Mouse (Mus musculus) layer of hippocampus, postnatal 36 days (tissue): ENCODE results near the gene Scyl2. TPM values are rescaled to one million over a fixed set of nuclear protein-coding genes. Genes with fewer than 3 reads are reported as not detected.
"Not testable (repeated sequence)": the region's sequence is repeated elsewhere in the genome, so short reads cannot be mapped to it uniquely, and the experiment has no call there.

Experiments used
- DNase-seq, 2 experiments: peaks; one replicate each; pipeline ENCODE4 v3.0.0; 2022
- total RNA-seq, 2 experiments: library from RNA; stranded (reverse); gene quantifications; 2 replicates each; pipeline ENCODE4 v1.2.3; 2021

Gene Scyl2
- total RNA-seq, 2 experiments from 2014 or later = 27.2 to 28.0 TPM

DNA sequence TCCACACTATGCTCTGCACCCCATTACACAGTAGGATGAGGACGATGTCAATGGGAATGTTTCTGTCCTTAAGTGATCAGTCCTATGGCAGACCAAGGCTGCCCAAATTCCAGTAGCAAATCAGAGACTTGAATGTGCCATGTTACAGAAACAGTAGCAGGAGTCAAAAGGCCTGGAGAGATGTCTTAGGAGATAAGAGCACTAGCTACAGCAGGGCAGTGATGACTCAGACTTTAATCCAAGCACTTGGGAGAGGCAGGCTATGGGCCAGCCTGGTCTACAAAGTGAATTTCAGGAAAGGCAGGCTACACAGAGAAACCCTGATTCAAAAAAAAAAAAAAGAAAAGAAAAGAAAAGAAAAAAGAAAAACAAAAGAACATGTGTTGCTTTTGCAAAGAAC, 6.6 kb downstream of the Scyl2 start:
- no peak for DNase-seq

DNA sequence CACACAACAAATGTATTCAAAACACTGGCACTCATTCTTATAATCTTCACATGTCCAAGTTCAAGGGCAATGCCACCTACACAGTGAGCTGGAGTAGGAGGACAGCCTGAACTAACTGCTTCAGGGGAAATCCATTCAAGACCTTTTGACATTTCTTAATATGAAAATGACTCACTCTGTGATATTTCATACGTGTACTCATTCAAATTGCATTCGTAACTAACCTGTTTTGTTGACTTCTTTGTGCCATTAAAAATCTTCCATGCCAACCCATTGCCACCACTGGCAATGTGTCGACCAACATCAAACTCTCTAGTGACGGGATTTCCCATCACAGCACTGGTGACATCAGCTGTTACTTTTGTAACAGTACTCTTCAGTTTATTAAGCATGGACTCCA, 8.0 kb downstream of the Scyl2 start:
- no peak for DNase-seq

DNA sequence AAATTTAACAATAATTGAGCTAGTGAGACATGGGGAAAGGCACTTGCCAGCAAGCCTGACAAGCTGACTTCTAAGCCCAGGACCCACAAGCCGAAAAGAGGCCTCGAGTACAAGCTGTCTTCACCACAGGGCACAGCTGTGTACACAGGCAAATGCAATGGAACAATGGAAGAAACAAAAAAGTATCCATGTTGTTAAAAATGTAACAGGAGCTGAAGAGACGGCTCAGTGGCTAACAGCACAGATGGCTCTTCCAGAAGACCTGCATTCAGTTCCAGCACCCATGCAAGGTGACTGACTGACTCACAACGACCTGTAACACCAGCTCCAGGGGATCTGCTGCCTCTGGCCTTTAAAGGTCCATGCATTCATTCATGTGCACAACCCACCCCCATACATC, 9.5 kb downstream of the Scyl2 start:
- DNase-seq = no peak

- DNase-seq = not testable (repeated sequence)
These were observed 15.7 kb downstream of the Scyl2 start for GRCm38 (mm10) chr10:89670371-89670770.

DNA sequence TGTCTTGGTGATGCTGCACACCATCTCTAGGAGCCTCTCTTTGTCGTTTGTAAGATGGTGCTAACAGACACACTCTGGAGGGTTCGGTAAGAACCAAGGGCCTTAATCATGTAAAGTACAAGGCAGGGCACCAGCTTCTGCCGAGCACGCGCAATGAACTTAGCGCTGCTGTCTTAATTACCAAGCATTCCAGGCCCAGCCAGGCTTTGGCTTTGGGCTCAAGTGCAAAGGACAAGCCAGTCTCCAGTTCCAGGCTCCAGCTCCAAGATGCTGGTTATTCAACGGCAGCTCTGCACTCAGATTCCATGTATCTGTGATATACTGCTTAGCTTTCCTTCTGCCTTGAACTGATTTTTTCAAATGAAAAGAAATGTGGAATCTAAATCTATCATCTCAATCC, 18.5 kb downstream of the Scyl2 start:
- no peak for DNase-seq

DNA sequence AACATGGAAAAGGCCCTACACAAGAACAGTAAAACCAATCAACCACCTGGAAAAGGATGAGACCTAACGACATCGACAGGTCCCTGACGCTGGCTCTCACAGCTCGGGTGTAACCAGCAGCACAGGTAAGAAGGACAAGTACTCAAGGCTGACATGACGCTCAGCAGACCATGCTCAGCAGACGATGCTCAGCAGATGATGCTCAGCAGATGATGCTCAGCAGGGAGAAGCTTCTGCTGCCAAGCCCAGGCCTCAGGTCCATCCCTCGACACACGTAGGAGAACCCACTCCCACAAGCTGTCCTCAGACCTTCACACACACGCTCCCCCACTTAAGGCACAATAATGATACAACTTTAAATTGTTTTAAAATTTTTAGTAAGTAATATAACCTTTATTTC, 20.4 kb downstream of the Scyl2 start:
- DNase-seq = no peak

GRCm38 (mm10) chr10:89664977-89665645, 21.0 kb downstream of the Scyl2 start:
- DNase-seq = no peak

- peak; percentile 37 to 42 for DNase-seq
These were observed 29.7 kb downstream of the Scyl2 start for GRCm38 (mm10) chr10:89656366-89656765.

DNA sequence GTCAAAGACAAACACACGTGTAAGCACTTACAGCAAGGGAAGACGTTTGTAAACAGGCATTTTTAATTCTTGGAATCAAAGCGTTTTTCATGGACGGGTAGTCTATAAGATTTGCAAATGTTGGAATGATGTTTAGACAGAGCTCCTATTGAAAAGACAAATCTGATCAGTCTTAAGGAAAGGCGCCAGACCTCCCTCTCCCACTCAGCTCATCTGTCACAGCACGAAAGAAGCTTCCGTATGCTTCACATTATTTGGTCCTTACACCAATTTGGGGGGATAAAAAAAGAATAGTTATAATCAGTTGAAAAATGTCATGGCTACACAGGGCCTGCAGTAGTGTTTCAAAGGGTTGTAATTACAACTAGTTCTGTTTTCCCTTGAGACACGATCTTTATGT, 33.2 kb downstream of the Scyl2 start:
- DNase-seq = no peak

- no peak for DNase-seq
These were observed 34.4 kb downstream of the Scyl2 start for GRCm38 (mm10) chr10:89651691-89652090.

DNA sequence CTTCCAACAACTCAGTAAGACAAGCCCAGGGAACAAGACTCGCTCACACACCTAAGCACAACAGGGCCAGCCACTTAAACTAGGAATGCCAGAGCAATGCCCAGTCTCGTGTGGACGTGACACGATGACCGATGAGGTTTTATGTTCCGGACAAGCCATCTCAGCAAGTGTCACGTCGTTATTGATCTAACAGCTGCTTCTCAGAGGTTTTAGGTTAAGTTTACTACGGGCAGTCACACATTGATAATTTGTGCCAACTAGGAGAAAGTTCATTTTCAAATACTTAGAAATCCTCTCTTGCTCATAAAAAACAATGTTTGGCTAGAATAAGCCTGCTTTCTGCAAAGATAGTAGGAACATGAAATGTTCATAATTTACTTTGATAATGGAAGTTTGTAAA, 39.2 kb downstream of the Scyl2 start:
- DNase-seq = no peak

GRCm38 (mm10) chr10:89637001-89637400, 49.1 kb downstream of the Scyl2 start:
- no peak for DNase-seq

GRCm38 (mm10) chr10:89635018-89635417, 51.1 kb downstream of the Scyl2 start:
- no peak for DNase-seq

GRCm38 (mm10) chr10:89633736-89634426, 52.2 kb downstream of the Scyl2 start:
- DNase-seq = no peak

DNA sequence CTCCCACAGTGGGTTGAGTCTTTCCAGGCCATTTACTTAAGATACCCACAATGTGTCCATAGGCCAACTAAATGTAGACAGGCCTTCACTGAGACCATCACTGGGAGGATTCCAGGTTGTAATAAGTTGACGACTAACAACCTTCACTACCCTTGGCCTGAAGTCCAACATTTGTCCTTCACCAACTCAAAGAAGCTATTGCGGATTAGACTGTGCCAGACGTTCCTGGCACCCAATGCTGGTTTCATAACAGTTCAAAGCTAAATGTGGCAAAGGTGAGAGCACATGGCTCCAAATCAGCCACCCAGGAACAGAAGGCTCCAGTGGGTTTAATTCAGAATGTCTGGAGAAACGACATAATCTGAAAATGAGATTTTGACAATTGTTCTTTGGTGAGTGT, 53.0 kb downstream of the Scyl2 start:
- DNase-seq = no peak

DNA sequence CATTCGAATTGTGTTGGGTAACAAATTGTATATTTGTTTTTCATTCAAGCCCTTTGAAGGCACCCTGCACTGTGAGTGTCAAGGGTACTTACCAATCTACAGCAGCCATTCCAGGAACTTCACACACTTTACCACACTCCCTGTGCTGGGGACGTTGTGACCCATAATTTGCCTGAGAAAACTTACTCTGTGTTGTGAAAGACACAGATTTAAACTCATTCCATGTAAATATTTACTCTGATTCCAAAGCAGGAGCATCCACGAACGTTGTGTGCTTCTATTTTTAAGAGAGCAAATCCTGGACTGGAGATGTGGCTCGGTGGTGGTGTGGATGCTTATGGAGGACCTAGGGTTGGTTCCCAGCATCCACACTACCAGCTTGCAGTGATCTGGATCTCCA, 54.3 kb downstream of the Scyl2 start:
- DNase-seq = no peak

DNA sequence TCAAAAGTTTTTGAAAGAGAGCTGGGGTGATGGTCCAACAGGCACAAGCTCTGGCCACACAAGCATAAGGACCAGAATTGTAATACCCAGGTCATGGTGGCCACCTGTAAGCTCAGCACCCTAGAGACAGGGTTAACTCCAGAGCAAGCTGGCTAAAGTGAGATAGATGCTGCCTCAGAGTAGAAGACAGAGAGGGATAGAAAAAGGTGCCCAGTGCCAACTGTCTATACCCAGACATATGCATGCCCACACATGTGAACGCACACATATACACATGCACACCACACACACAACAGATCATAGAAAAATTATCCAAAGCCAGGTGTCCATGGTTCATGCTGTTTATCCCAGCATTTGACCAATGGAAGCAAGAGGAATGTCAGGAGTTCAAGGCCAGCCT, 55.5 kb downstream of the Scyl2 start:
- no peak for DNase-seq

DNA sequence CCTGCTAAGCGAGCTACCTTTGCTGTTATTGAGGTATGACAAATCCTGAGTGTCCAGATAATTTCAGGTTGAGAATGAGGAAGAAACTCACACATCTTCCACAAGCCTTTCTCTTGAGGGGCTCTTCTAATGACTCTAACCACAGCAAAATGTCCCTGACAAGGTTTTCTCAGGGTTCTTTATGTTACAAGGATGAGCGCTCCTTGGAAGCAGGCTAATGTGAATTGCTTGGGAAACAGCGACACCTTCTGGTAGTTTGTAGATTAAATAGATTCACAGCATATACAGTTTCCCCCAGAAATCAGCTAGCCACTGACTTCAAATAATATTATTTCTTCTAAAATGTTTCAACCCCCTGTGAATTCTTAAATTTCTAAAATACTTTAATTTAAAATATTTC, 56.0 kb downstream of the Scyl2 start:
- no peak for DNase-seq

DNA sequence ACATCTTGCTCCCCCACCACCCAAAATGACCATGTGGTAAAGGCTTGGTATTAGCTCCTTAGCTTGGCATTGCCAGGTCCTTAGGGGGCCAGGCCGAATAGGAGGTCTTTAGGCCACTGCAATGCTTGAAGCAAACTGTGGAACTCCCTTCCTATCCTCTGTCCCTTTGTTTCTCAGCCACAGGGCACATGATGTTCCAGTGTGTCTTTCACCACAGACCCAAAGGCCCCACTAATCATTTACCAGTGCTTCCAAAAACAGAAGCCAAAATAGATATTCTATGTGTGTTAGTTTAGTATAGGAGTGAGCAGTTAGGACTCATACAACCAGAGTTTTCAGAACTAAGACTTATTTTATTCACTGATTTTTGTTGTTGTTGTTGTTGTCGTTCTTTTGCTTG, 59.4 kb downstream of the Scyl2 start:
- no peak for DNase-seq

DNA sequence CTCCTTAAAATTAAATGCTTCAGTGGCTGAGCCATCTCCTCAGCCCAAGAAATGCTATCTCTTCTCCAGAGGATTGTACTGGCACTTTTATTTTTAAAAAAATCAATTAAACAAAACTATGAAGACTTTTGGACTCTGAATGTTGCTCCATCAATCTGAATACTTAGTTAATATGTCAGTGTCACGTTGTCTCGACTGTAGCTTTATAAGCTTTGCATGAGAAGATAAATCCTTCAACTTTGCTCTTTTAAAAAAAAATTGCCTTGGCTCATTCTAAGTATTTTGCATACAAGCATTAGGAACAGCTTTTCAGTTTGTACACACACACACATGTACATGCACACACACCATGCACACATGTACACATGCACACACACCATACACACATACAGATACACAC, 61.9 kb downstream of the Scyl2 start:
- no peak for DNase-seq

- no peak for DNase-seq
These were observed 65.0 kb downstream of the Scyl2 start, which contains the start of gene Slc17a8 for GRCm38 (mm10) chr10:89621129-89621528. Gene Slc17a8 (minus strand): TSS chr10:89621253.

DNA sequence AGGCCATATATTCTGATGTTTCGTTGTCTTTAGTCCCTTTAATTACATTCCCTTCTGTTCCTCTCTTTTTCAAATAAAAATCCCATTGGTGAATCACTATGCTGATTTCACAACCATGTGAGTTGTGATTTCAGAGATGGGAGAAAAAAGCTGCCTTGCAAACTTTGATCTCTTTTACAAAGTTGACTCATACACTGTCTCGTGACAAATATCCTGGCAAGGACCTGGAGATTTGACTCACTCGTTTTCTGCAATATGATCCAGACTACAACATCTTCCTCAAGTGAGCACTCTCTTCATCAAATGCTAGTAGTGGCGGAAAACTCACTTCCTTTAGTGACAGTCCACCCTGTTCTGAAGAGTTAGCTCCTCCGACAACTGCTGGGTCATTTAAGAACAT, 86.8 kb downstream of the Scyl2 start:
- no peak for DNase-seq

DNA sequence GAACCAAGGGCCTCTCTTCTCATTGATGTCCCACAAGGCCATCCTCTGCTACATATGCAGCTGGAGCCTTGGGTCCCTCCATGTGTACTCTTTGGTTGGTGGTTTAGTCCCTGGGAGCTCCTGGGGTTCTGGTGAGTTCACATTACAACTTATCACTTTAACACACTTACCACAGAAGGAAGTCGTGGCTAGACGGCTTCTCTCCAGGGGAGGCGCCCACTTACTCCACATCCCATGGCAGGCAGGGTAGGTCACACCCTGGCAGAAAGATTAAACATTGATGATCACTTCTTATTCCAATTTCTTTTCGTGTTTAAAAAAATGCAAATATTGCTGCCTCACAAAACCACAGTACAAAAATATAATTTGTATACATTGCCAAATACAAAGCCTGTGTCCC, 88.8 kb downstream of the Scyl2 start:
- DNase-seq = no peak

DNA sequence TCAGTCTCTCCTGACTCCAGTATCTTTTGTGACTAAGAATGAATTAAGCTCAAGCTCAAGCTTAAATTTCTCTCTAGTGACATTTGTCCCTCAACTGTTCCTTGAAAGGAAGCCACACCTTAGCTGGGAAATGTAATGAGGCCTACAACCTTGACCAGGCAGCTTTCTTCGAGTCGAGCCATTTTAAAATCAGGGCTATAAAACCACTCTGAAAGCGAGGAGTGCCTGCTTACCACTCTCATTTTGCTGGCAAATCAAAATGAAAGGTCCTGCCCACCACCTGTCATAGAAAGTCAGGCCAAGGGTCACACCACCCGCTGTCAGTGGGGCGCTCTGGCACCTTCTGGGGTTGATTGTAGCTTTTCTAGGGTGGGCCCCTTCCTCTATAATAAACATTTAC, 90.2 kb downstream of the Scyl2 start:
- DNase-seq = no peak

DNA sequence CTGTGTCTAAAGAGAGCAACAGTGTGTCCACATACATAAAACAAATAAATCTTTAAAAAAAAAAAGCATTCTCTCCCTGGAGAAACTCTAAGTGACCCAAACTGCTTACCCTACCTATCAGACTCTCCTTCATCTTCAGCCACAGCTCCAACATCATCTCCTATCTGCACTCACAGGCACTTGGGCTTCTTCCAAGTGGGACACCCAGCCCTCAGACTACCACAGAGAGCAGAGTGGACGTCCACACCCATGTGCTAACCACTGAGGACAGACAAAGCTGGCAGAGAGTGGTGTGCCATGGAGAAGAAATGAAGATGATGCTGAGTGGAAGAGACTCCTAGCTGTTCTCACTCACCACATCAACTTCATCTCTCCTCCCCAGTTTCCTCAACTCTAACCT, 90.6 kb downstream of the Scyl2 start:
- DNase-seq = no peak
